Mouse (Mus musculus) lung, postnatal 0 days (tissue): Measurements from ENCODE around the gene Fdps. TPM values are rescaled to one million over a fixed set of nuclear protein-coding genes. Genes with fewer than 3 reads are reported as not detected.

Experiments
- ATAC-seq: fragments of 200-750 bp; cut with Nextera tagmentation; 2 replicates; pipeline ENCODE4 v1.8.0; 2017; ENCODE audit warnings: moderate library complexity
- DNase-seq: peaks from one replicate; pipeline ENCODE4 v3.0.0-alpha.2; 2016; ENCODE audit warnings: low spot score
- H3K27ac ChIP-seq: fragments of 300-500 bp; sonication (generic); 2 replicates; pipeline ENCODE4 v1.5.1; 2014; ENCODE audit warnings: antibody characterized with exemption, mild to moderate bottlenecking, low read length, mixed read lengths
- H3K27me3 ChIP-seq: fragments of 300-500 bp; sonication (generic); replicated peaks from 2 replicates; pipeline ENCODE4 v1.6.1; 2014; ENCODE audit warnings: low read length, mixed read lengths; ENCODE audit not compliant: insufficient read depth
- H3K36me3 ChIP-seq: fragments of 300-500 bp; sonication (generic); 2 replicates; pipeline ENCODE4 v1.6.1; 2014; ENCODE audit warnings: low read length, mixed read lengths; ENCODE audit not compliant: insufficient read depth
- H3K4me1 ChIP-seq: fragments of 300-500 bp; sonication (generic); 2 replicates; pipeline ENCODE4 v1.6.1; 2014; ENCODE audit warnings: antibody characterized with exemption, low read depth, low read length, mixed read lengths; ENCODE audit not compliant: insufficient read depth
- H3K4me2 ChIP-seq: fragments of 300-500 bp; sonication (generic); replicated peaks from 2 replicates; pipeline ENCODE4 v1.6.1; 2014; ENCODE audit warnings: low read depth, mild to moderate bottlenecking, low read length, moderate library complexity, mixed read lengths
- H3K4me3 ChIP-seq: fragments of 300-500 bp; sonication (generic); 2 replicates; pipeline ENCODE4 v1.5.1; 2014; ENCODE audit warnings: low read depth, low read length
- H3K9ac ChIP-seq: fragments of 300-500 bp; sonication (generic); replicated peaks from 2 replicates; pipeline ENCODE4 v1.6.1; 2014; ENCODE audit warnings: low read depth, mild to moderate bottlenecking
- H3K9me3 ChIP-seq: fragments of 300-500 bp; sonication (generic); 2 replicates; pipeline ENCODE4 v1.6.1; 2016; ENCODE audit warnings: low read length, mixed read lengths
- CTCF ChIP-seq: IDR thresholded peaks from 2 replicates; pipeline ENCODE4 v1.5.1; 2016; ENCODE audit warnings: antibody characterized with exemption, mild to moderate bottlenecking
- EP300 ChIP-seq: IDR thresholded peaks from 2 replicates; pipeline ENCODE4 v1.6.1; 2016; ENCODE audit warnings: antibody characterized with exemption, mild to moderate bottlenecking, control low read depth
- WGBS: fragments of 180-500 bp; shearing (Covaris S2); extraction: QIAGEN DNeasy Blood & Tissue Kit; methylation state at CpG from one replicate; pipeline ENCODE4 v1.1.7; 2014; 5-methylcytosine and 5-hydroxymethylcytosine counted together
- polyA plus RNA-seq: library from polyadenylated mRNA; unstranded; fragments of >200 nt; fragmentation: Nextera tagmentation; extraction: Ambion mirVana; gene quantifications from 2 replicates; pipeline ENCODE4 v1.2.1, GENCODE M21; 2015

The Fdps gene
- 185 and 199 TPM in 2 replicates for polyA plus RNA-seq

GRCm38 (mm10) chr3:89101812-89102494 lies at the start of gene Fdps:
TSS of gene Fdps (minus strand) at chr3:89101959.
- peak within 1 kb of the TSS; percentile 91 for H3K4me2 ChIP-seq
- under 1% methylated on average over 26 of the region's 26 CpGs for WGBS
- H3K9ac ChIP-seq, result peak within 1 kb of the TSS; percentile 35
- DNase-seq (peak; percentile 100), ATAC-seq (peak; percentile 100)
- peaks cover 4% of the 10 kb centered on the region; the same call in 1 of the 2 replicates for H3K4me1 ChIP-seq
- peak within 1 kb of the TSS; percentile 66 for H3K4me3 ChIP-seq
- no peaks in the 10 kb centered on the region for H3K36me3 ChIP-seq
- no peaks in the 10 kb centered on the region for H3K27me3 ChIP-seq
- TF ChIP-seq CTCF (peak; percentile 51), EP300 (no peak)
- no peaks in the 10 kb centered on the region for H3K9me3 ChIP-seq
- H3K27ac ChIP-seq, result peak within 1 kb of the TSS; percentile 35; the same call in 1 of the 2 replicates

GRCm38 (mm10) chr3:89148567-89148966 lies 46.8 kb upstream of the Fdps start:
- H3K9ac ChIP-seq, result no peak overlapping the region

GRCm38 (mm10) chr3:89147979-89148311 lies 46.2 kb upstream of the Fdps start:
- no peaks in the 10 kb centered on the region for H3K36me3 ChIP-seq
- no peaks in the 10 kb centered on the region for H3K9me3 ChIP-seq
- DNase-seq, result no peak
- 0 out of 2 replicates have a peak, but pooled peaks cover 4% of the 10 kb centered on the region for H3K27me3 ChIP-seq
- TF ChIP-seq CTCF (no peak), EP300 (no peak)
- H3K9ac ChIP-seq, result no peak overlapping the region
- peak; percentile 40 for ATAC-seq
- peak overlapping the region; percentile 49 for H3K4me2 ChIP-seq
- peak overlapping the region; percentile 17; the same call in 1 of the 2 replicates for H3K4me3 ChIP-seq
- H3K27ac ChIP-seq, result no peak overlapping the region
- WGBS, result 10% methylated on average over 15 of the region's 15 CpGs
- H3K4me1 ChIP-seq, result no peaks in the 10 kb centered on the region

More at GRCm38 (mm10) chr3:89148567-89148966, 46.8 kb upstream of the Fdps start:
- Histone ChIP-seq H3K36me3 (no peaks in the 10 kb centered on the region), H3K9me3 (no peaks in the 10 kb centered on the region), H3K27ac (no peak overlapping the region), H3K4me2 (no peak overlapping the region), H3K4me1 (no peaks in the 10 kb centered on the region), H3K4me3 (no peak overlapping the region), H3K27me3 (0 out of 2 replicates have a peak, but pooled peaks cover 4% of the 10 kb centered on the region)
- DNase-seq (no peak), ATAC-seq (no peak)
- 66% methylated on average over 14 of the region's 14 CpGs for WGBS
- TF ChIP-seq EP300 (no peak), CTCF (no peak)

GRCm38 (mm10) chr3:89147101-89147978 lies 45.6 kb upstream of the Fdps start:
- peak overlapping the region; percentile 49 for H3K4me2 ChIP-seq
- no peak overlapping the region for H3K27ac ChIP-seq
- DNase-seq (peak; percentile 55), ATAC-seq (peak; percentile 84)
- no peaks in the 10 kb centered on the region for H3K4me1 ChIP-seq
- H3K9me3 ChIP-seq, result no peaks in the 10 kb centered on the region
- WGBS, result 25% methylated on average over 26 of the region's 26 CpGs
- H3K9ac ChIP-seq, result no peak overlapping the region
- no peak for TF ChIP-seq CTCF
- no peak for TF ChIP-seq EP300
- H3K27me3 ChIP-seq, result 0 out of 2 replicates have a peak, but pooled peaks cover 4% of the 10 kb centered on the region
- peak overlapping the region; percentile 17; the same call in 1 of the 2 replicates for H3K4me3 ChIP-seq
- H3K36me3 ChIP-seq, result no peaks in the 10 kb centered on the region

GRCm38 (mm10) chr3:89145566-89145965 lies 43.8 kb upstream of the Fdps start:
- no peak for DNase-seq
- H3K9ac ChIP-seq, result no peak overlapping the region
- H3K36me3 ChIP-seq, result no peaks in the 10 kb centered on the region
- no peaks in the 10 kb centered on the region for H3K4me1 ChIP-seq
- 0 out of 2 replicates have a peak, but pooled peaks cover 4% of the 10 kb centered on the region for H3K27me3 ChIP-seq
- H3K9me3 ChIP-seq, result no peaks in the 10 kb centered on the region
- H3K27ac ChIP-seq, result no peak overlapping the region
- TF ChIP-seq CTCF (no peak), EP300 (no peak)
- no peak overlapping the region for H3K4me3 ChIP-seq
- WGBS, result 55% methylated on average over 8 of the region's 8 CpGs
- ATAC-seq, result no peak
- no peak overlapping the region for H3K4me2 ChIP-seq

- TF ChIP-seq EP300 (no peak), CTCF (no peak)
- Histone ChIP-seq H3K4me3 (no peak overlapping the region), H3K27me3 (0 out of 2 replicates have a peak, but pooled peaks cover 4% of the 10 kb centered on the region), H3K9me3 (no peaks in the 10 kb centered on the region), H3K36me3 (no peaks in the 10 kb centered on the region), H3K4me1 (no peaks in the 10 kb centered on the region), H3K4me2 (no peak overlapping the region), H3K27ac (no peak overlapping the region), H3K9ac (no peak overlapping the region)
- 63% methylated on average over 10 of the region's 10 CpGs for WGBS
- ATAC-seq (no peak), DNase-seq (no peak)
Measured at GRCm38 (mm10) chr3:89144821-89145220, 43.1 kb upstream of the Fdps start.
